Mouse (Mus musculus): ENCODE results near the gene Smc4. TPM values are rescaled to one million over a fixed set of nuclear protein-coding genes. Genes with fewer than 3 reads are reported as not detected.
A peak's percentile ranks its signal among the peaks of the same experiment; 100 is the strongest.

Gene Smc4
- polyA plus RNA-seq, 1 experiment from 2014 or later: 154 TPM

DNA sequence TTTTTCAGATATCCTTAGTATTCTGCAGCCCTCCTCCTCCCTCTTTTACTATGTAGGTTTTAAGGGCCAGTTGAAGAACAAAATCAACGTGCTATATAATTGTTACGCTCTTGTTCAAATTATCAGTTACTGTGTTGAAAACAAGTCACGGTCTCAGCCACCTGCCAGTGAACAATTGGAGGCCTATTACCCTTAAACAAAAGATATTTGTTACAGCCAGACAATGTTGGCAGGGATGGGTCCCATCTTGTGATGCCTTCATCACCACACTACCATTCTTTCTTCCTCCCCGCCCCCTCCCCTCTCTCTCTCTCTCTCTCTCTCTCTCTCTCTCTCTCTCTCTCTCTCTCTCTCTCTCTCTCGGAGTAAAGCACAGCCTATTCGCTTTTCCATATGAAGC, 44.5 kb downstream of the Smc4 start:
- Histone ChIP-seq H3K36me3 (ENCODE audit: control insufficient read depth, insufficient read depth, low read length) (no peaks in the 10 kb centered on the region), H3K9me3 (ENCODE audit: control insufficient read depth, low read depth, low read length) (no peaks in the 10 kb centered on the region), H3K4me2 (replicated peaks; ENCODE audit: low read depth, low read length) (no peak overlapping the region), H3K9ac (replicated peaks; ENCODE audit: low read depth, low read length) (no peak overlapping the region), H3K27me3 (ENCODE audit: control insufficient read depth, insufficient read depth, low read length) (no peaks in the 10 kb centered on the region), H3K4me1 (ENCODE audit: control insufficient read depth, insufficient read depth, low read length) (peaks cover 6% of the 10 kb centered on the region; the same call in 1 of the 2 replicates), H3K4me3 (ENCODE audit: low read depth, low read length) (no peak overlapping the region), H3K27ac (ENCODE audit: low read length) (no peak overlapping the region)
- ATAC-seq (ENCODE audit: insufficient number of reproducible peaks, insufficient read depth, low FRiP score, low read depth): no peak
- 89% methylated on average over 6 of the region's 6 CpGs for WGBS

DNA sequence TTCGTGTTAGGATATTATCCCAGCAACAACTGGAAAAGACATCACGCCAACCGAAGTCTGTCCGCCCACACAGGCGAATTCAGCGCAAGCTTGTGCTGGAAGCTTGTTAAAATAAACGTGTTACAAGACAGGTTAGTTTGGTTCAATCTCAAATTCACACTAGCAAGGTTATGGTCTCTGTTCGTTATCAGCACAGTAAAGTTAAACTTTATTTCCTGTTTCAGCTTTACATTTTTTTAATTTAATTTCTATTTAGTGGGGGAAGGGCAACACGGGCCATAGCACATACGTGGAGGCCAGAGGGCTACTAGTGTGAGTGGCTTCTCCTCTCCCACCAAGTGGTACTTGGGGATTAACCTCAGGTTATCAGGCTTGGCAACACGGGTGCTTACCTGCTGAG, 47.4 kb downstream of the Smc4 start:
- Histone ChIP-seq H3K27me3 (ENCODE audit: control insufficient read depth, insufficient read depth, low read length) (no peaks in the 10 kb centered on the region), H3K9me3 (ENCODE audit: control insufficient read depth, low read depth, low read length) (no peaks in the 10 kb centered on the region), H3K4me2 (replicated peaks; ENCODE audit: low read depth, low read length) (no peak overlapping the region), H3K36me3 (ENCODE audit: control insufficient read depth, insufficient read depth, low read length) (no peaks in the 10 kb centered on the region), H3K9ac (replicated peaks; ENCODE audit: low read depth, low read length) (no peak overlapping the region), H3K4me1 (ENCODE audit: control insufficient read depth, insufficient read depth, low read length) (no peaks in the 10 kb centered on the region), H3K4me3 (ENCODE audit: low read depth, low read length) (no peak overlapping the region), H3K27ac (ENCODE audit: low read length) (no peak overlapping the region)
- WGBS: 88% methylated on average over 11 of the region's 11 CpGs
- no peak for ATAC-seq (ENCODE audit: insufficient number of reproducible peaks, insufficient read depth, low FRiP score, low read depth)

DNA sequence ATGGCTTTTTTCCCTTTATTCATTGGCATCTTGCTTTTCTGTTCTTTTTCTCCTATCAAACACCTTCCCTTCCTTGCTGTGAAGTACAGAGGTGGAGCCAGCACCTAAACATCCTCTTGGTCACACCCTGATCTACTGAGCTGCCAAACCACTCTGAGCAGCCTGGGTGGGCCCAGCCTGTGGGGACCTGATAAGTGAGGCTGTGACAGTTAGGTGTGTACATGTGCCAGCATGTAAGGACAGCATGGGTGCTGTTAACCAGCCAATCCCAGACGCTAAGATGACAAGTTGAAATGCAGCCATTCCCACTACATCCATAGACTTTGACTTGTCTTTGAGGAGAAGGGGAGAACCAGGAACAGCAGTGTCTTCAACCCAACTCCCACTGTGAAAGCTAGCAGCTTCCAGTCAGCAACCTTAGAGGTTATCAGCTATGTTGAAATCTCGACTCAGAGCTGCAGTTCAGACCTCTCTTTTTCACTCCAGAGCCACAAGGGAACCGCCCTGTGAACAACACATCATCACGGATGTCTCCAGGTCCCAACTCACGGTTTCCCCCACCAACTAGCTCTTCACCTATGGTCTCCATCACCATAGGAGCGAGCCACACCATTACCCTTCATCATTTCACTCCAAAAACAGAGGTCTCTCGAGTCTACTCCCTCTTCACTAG, 50.4 kb downstream of the Smc4 start:
- Histone ChIP-seq H3K36me3 (ENCODE audit: control insufficient read depth, insufficient read depth, low read length) (no peaks in the 10 kb centered on the region), H3K27me3 (ENCODE audit: control insufficient read depth, insufficient read depth, low read length) (no peaks in the 10 kb centered on the region), H3K4me3 (ENCODE audit: low read depth, low read length) (no peak overlapping the region), H3K4me2 (replicated peaks; ENCODE audit: low read depth, low read length) (no peak overlapping the region), H3K4me1 (ENCODE audit: control insufficient read depth, insufficient read depth, low read length) (no peaks in the 10 kb centered on the region), H3K9ac (replicated peaks; ENCODE audit: low read depth, low read length) (no peak overlapping the region), H3K27ac (ENCODE audit: low read length) (no peak overlapping the region), H3K9me3 (ENCODE audit: control insufficient read depth, low read depth, low read length) (no peaks in the 10 kb centered on the region)
- 81% methylated on average over 7 of the region's 7 CpGs for WGBS
- ATAC-seq (ENCODE audit: insufficient number of reproducible peaks, insufficient read depth, low FRiP score, low read depth): peak; percentile 89; the same call in 1 of the 2 replicates

DNA sequence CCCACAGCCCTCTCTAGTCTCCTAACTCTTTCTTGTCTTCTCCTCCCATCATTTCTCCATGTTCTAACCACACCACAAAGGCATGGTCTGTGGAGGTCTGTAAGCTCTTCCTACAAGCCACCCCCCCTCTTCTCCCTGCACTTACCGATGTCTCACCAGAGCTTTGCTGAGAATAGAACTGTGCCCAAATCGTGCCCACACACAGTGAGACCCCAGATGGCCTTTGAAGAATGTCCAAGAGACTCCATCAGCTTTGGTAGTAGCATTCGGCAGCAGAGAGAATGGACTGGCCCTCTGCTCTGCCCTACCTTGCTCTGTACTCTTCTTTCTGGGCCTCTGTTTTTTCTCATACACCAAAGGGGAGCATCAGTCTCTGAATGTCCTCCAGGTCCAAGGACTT, 51.3 kb downstream of the Smc4 start:
- no peak for ATAC-seq (ENCODE audit: insufficient number of reproducible peaks, insufficient read depth, low FRiP score, low read depth)
- H3K9me3 ChIP-seq (ENCODE audit: control insufficient read depth, low read depth, low read length): no peaks in the 10 kb centered on the region
- no peak overlapping the region for H3K27ac ChIP-seq (ENCODE audit: low read length)
- WGBS: 91% methylated on average over 3 of the region's 3 CpGs
- H3K4me3 ChIP-seq (ENCODE audit: low read depth, low read length): no peak overlapping the region
- H3K4me2 ChIP-seq (replicated peaks; ENCODE audit: low read depth, low read length): no peak overlapping the region
- H3K9ac ChIP-seq (replicated peaks; ENCODE audit: low read depth, low read length): no peak overlapping the region
- no peaks in the 10 kb centered on the region for H3K4me1 ChIP-seq (ENCODE audit: control insufficient read depth, insufficient read depth, low read length)
- H3K27me3 ChIP-seq (ENCODE audit: control insufficient read depth, insufficient read depth, low read length): no peaks in the 10 kb centered on the region
- H3K36me3 ChIP-seq (ENCODE audit: control insufficient read depth, insufficient read depth, low read length): no peaks in the 10 kb centered on the region

DNA sequence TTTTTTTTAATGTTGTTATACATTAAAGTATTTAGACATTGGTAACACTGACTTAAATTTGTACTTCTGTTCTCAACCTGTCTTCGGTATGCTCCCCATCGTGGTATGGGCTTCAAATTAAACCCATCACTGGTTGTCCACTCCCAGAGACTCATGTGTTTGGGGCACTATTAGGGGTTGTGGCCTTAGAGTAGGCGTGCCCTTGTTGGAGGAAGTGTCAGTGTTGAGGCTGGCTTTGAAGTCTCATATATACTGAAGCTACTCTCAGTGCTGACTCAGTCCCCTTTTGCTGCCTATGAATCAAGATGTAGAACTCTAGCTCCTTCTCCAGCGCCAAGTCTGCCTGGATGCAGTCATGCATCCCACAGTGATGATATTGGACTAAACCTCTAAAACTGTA, 56.1 kb downstream of the Smc4 start:
- no peaks in the 10 kb centered on the region for H3K27me3 ChIP-seq (ENCODE audit: control insufficient read depth, insufficient read depth, low read length)
- no peak overlapping the region for H3K4me2 ChIP-seq (replicated peaks; ENCODE audit: low read depth, low read length)
- no peaks in the 10 kb centered on the region for H3K36me3 ChIP-seq (ENCODE audit: control insufficient read depth, insufficient read depth, low read length)
- H3K4me1 ChIP-seq (ENCODE audit: control insufficient read depth, insufficient read depth, low read length): no peaks in the 10 kb centered on the region
- ATAC-seq (ENCODE audit: insufficient number of reproducible peaks, insufficient read depth, low FRiP score, low read depth): no peak
- 96% methylated on average over 4 of the region's 4 CpGs for WGBS
- no peak overlapping the region for H3K27ac ChIP-seq (ENCODE audit: low read length)
- H3K9me3 ChIP-seq (ENCODE audit: control insufficient read depth, low read depth, low read length): no peaks in the 10 kb centered on the region
- no peak overlapping the region for H3K4me3 ChIP-seq (ENCODE audit: low read depth, low read length)
- no peak overlapping the region for H3K9ac ChIP-seq (replicated peaks; ENCODE audit: low read depth, low read length)

DNA sequence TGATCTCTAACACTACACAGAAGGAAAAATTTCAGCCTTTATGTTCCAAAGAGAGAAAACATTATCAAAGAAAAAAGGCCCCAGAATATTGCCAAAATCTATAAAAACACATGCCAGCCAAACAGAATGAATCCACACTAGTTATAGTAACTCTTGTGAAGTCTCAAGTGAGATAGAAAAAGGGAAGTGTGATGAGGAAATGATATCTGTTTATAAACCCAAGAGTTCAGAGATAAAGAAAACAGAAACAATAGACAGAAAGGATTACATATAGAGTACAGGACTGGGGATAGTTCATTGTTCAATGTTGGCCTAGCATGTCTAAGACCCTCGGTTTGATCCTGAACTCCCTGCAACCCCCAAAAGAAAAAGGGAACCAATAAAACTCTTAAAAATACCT, 58.2 kb downstream of the Smc4 start:
- ATAC-seq (ENCODE audit: insufficient number of reproducible peaks, insufficient read depth, low FRiP score, low read depth): no peak
- 88% methylated on average over 1 of the region's 1 CpGs for whole genome bisulfite sequencing
- Histone ChIP-seq H3K4me2 (replicated peaks; ENCODE audit: low read depth, low read length) (no peak overlapping the region), H3K9me3 (ENCODE audit: control insufficient read depth, low read depth, low read length) (no peaks in the 10 kb centered on the region), H3K27me3 (ENCODE audit: control insufficient read depth, insufficient read depth, low read length) (no peaks in the 10 kb centered on the region), H3K4me1 (ENCODE audit: control insufficient read depth, insufficient read depth, low read length) (no peaks in the 10 kb centered on the region), H3K4me3 (ENCODE audit: low read depth, low read length) (no peak overlapping the region), H3K27ac (ENCODE audit: low read length) (no peak overlapping the region), H3K36me3 (ENCODE audit: control insufficient read depth, insufficient read depth, low read length) (no peaks in the 10 kb centered on the region), H3K9ac (replicated peaks; ENCODE audit: low read depth, low read length) (no peak overlapping the region)

DNA sequence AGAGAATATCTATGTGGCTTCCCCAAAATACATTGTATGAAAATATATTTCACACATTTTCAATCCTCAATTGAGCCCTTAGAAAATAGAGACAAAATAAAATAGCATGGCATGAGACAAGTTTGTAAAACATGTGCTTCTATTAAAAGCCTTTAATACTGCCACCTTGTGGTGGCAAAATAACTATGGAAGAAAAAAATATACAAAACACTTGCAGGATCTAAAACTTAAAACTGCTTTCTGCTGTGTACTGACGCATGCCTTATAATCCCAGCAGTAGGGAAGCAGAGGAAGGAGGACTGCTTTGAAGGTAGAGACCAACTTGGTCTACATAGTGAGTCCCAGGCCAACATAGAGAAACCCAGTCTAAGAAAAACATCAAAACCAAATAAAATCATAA, 59.5 kb downstream of the Smc4 start:
- Histone ChIP-seq H3K4me3 (ENCODE audit: low read depth, low read length) (no peak overlapping the region), H3K9me3 (ENCODE audit: control insufficient read depth, low read depth, low read length) (no peaks in the 10 kb centered on the region), H3K27me3 (ENCODE audit: control insufficient read depth, insufficient read depth, low read length) (no peaks in the 10 kb centered on the region), H3K4me1 (ENCODE audit: control insufficient read depth, insufficient read depth, low read length) (no peaks in the 10 kb centered on the region), H3K36me3 (ENCODE audit: control insufficient read depth, insufficient read depth, low read length) (no peaks in the 10 kb centered on the region), H3K27ac (ENCODE audit: low read length) (no peak overlapping the region), H3K4me2 (replicated peaks; ENCODE audit: low read depth, low read length) (no peak overlapping the region), H3K9ac (replicated peaks; ENCODE audit: low read depth, low read length) (no peak overlapping the region)
- ATAC-seq (ENCODE audit: insufficient number of reproducible peaks, insufficient read depth, low FRiP score, low read depth): no peak
- 46% methylated on average over 1 of the region's 1 CpGs for WGBS

MicroRNAs within 50 kb of the gene (microRNA counts, 519-probe panel; counts per million panel counts)
- 4,972 counts per million, percentile 94 among the panel's probes with 10 or more counts for microRNA mmu-miR-15b

Small RNA genes lying within 50 kb of the gene (microRNA-seq; reads per million reads assigned to microRNA genes)
- gene Mir15b (1,971 reads per million, percentile 79 among the genes with 10 or more reads in this experiment), gene Mir16-2 (533 reads per million, percentile 66 among the genes with 10 or more reads in this experiment)

Other genes with a start within 250 kb of the Smc4 start
- gene 1110032F04Rik, start 135.2 kb upstream of the Smc4 start, polyA plus RNA-seq (2014; fragmentation: Nextera tagmentation; extraction: Ambion mirVana): 0.97 and 1.4 TPM in 2 replicates
- 16.9 and 17.6 TPM in 2 replicates for gene Ift80, start 168 bp upstream of the Smc4 start, polyA plus RNA-seq (2014; fragmentation: Nextera tagmentation; extraction: Ambion mirVana)
- 103 and 109 TPM in 2 replicates for gene Trim59, start 40.0 kb downstream of the Smc4 start, polyA plus RNA-seq (2014; fragmentation: Nextera tagmentation; extraction: Ambion mirVana)
- 33.6 and 34.7 TPM in 2 replicates for gene Kpna4, start 122.4 kb downstream of the Smc4 start, polyA plus RNA-seq (2014; fragmentation: Nextera tagmentation; extraction: Ambion mirVana)
- gene Arl14, start 217.7 kb downstream of the Smc4 start, polyA plus RNA-seq (2014; fragmentation: Nextera tagmentation; extraction: Ambion mirVana): 11.7 and 12.2 TPM in 2 replicates